Mouse (Mus musculus): ENCODE measurements at regions not wholly inside any gene's neighbourhood (a gene's known extent, or its start where the extent isn't known, plus 50 kb on each side); places are given as distances from the start of the nearest gene placed in this dataset.

DNA sequence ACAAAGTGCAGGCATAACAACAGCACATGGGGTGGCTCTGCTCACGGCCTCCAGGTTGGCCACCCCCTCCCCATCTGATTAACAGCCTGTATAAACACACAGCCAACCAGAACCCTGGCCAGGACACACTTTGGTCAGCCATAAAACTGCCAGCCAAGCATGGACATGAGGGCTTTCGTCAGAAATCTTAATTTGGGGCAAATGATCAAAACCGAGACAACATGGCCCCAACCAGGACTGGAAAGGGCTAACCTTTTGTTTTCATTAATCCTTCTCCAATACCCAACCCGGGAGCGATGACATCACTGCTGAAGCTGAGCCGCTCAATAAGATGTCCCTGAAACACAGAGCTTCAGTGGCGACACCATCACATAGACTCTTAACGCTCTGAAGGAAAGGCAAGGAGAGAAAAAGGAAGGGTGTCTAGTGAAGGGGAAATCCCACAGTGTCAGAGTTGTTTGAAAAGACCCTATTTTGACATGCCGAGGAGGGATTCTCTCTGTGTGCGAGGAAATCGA is 351.9 kb upstream of the Npvf start:
- no peaks in the 10 kb centered on the region for H3K27me3 ChIP-seq (ENCODE audit: control insufficient read depth, insufficient read depth, low read length)
- no peak overlapping the region for H3K9ac ChIP-seq (ENCODE audit: low read length)
- no peaks in the 10 kb centered on the region for H3K9me3 ChIP-seq (ENCODE audit: control insufficient read depth, low read length)
- no peak overlapping the region for H3K4me3 ChIP-seq (ENCODE audit: low read depth, low read length)
- DNase-seq (ENCODE audit: low spot score), result no peak
- peaks cover 3% of the 10 kb centered on the region; the same call in 1 of the 2 replicates for H3K4me1 ChIP-seq (replicated peaks; ENCODE audit: control insufficient read depth, insufficient read depth)
- 63% methylated on average over 11 of the region's 11 CpGs for WGBS
- no peak for ATAC-seq (ENCODE audit: low FRiP score, low TSS enrichment)
- TF ChIP-seq CTCF (IDR thresholded peaks at IDR 0.05; ENCODE audit: low read depth) (no peak), EP300 (optimal IDR thresholded peaks at IDR 0.05) (no peak)
- 0 out of 2 replicates have a peak overlapping the region, but pooled peaks have one; percentile 13 for H3K27ac ChIP-seq (replicated peaks)
- no peak overlapping the region for H3K4me2 ChIP-seq (replicated peaks; ENCODE audit: low read depth)
- H3K36me3 ChIP-seq (ENCODE audit: control insufficient read depth, insufficient read depth, low read length), result no peaks in the 10 kb centered on the region

DNA sequence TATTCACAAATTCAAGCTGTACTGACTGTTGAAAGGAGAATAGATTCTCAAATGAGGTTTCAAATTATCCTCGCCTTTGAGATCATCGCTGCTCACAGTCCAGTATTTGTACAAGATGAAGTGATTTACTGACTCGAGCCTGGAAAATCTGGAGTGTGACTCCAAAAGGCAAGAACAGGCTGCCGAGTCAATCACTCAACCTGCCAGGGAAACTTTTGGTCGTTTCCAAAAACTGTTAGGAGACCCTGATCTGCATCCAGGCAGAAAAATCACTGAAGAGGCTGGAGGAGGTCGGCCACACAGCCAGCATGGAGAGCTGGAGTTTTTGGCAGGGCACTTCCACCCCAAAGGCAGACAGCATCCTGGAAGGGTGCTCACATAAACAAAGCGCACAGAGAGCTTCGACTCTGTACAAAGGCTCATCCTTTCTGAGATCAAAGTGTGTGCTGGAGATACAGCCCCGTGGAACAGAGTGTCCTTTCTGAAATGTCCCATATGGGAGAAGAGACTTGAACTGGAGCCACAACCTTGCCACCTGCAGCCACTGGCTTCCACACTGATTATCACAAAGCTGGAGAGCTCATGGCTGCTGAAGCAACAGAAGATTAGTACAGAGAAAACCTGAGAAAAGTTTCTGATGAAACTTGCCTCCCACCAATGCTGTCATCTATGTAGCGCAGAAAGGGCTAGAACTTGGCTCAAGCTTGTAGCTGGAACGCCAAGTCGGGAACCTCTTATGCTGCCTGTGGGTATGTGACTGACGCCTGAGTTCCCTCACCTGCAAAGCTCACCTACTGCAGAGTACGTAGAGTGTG is 355.5 kb upstream of the Npvf start:
- H3K27ac ChIP-seq (replicated peaks), result peak overlapping the region; percentile 67
- H3K4me3 ChIP-seq (ENCODE audit: low read depth, low read length), result no peak overlapping the region
- no peaks in the 10 kb centered on the region for H3K9me3 ChIP-seq (ENCODE audit: control insufficient read depth, low read length)
- H3K27me3 ChIP-seq (ENCODE audit: control insufficient read depth, insufficient read depth, low read length), result no peaks in the 10 kb centered on the region
- H3K9ac ChIP-seq (ENCODE audit: low read length), result no peak overlapping the region
- ATAC-seq (ENCODE audit: low FRiP score, low TSS enrichment) (peak; percentile 51; the same call in 1 of the 2 replicates), DNase-seq (ENCODE audit: low spot score) (no peak)
- H3K36me3 ChIP-seq (ENCODE audit: control insufficient read depth, insufficient read depth, low read length), result no peaks in the 10 kb centered on the region
- WGBS, result 45% methylated on average over 14 of the region's 14 CpGs
- TF ChIP-seq EP300 (optimal IDR thresholded peaks at IDR 0.05), result no peak
- no peak for TF ChIP-seq CTCF (IDR thresholded peaks at IDR 0.05; ENCODE audit: low read depth)
- peaks cover 5% of the 10 kb centered on the region; the same call in 1 of the 2 replicates for H3K4me1 ChIP-seq (replicated peaks; ENCODE audit: control insufficient read depth, insufficient read depth)
- no peak overlapping the region for H3K4me2 ChIP-seq (replicated peaks; ENCODE audit: low read depth)

DNA sequence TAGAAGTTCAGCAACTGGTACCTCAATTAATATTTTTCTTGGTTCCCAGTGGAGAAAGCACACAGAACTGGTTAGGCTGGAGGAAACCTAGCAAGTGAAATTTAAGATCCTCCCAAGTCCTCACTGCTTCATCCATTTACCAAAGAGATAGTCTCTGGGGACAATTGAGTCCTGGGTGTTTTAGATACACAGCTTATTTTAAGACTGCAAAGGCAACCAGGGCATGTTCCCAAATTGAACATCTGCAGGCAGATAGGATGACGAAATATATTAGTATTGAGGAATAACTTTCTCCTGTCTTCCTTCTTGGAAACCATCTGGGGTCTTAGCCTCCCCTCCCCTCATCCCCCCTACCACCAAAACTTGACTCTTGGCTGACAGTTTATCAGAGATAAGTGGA is 356.3 kb upstream of the Npvf start:
- DNase-seq (ENCODE audit: low spot score) (no peak), ATAC-seq (ENCODE audit: low FRiP score, low TSS enrichment) (no peak)
- no peak overlapping the region for H3K9ac ChIP-seq (ENCODE audit: low read length)
- no peak overlapping the region; the same call in 1 of the 2 replicates for H3K27ac ChIP-seq (replicated peaks)
- WGBS, result 69% methylated on average over 1 of the region's 1 CpGs
- TF ChIP-seq EP300 (optimal IDR thresholded peaks at IDR 0.05), result no peak
- no peak for TF ChIP-seq CTCF (IDR thresholded peaks at IDR 0.05; ENCODE audit: low read depth)
- no peaks in the 10 kb centered on the region for H3K27me3 ChIP-seq (ENCODE audit: control insufficient read depth, insufficient read depth, low read length)
- peaks cover 5% of the 10 kb centered on the region; the same call in 1 of the 2 replicates for H3K4me1 ChIP-seq (replicated peaks; ENCODE audit: control insufficient read depth, insufficient read depth)
- no peak overlapping the region for H3K4me2 ChIP-seq (replicated peaks; ENCODE audit: low read depth)
- H3K36me3 ChIP-seq (ENCODE audit: control insufficient read depth, insufficient read depth, low read length), result no peaks in the 10 kb centered on the region
- no peak overlapping the region for H3K4me3 ChIP-seq (ENCODE audit: low read depth, low read length)
- no peaks in the 10 kb centered on the region for H3K9me3 ChIP-seq (ENCODE audit: control insufficient read depth, low read length)

DNA sequence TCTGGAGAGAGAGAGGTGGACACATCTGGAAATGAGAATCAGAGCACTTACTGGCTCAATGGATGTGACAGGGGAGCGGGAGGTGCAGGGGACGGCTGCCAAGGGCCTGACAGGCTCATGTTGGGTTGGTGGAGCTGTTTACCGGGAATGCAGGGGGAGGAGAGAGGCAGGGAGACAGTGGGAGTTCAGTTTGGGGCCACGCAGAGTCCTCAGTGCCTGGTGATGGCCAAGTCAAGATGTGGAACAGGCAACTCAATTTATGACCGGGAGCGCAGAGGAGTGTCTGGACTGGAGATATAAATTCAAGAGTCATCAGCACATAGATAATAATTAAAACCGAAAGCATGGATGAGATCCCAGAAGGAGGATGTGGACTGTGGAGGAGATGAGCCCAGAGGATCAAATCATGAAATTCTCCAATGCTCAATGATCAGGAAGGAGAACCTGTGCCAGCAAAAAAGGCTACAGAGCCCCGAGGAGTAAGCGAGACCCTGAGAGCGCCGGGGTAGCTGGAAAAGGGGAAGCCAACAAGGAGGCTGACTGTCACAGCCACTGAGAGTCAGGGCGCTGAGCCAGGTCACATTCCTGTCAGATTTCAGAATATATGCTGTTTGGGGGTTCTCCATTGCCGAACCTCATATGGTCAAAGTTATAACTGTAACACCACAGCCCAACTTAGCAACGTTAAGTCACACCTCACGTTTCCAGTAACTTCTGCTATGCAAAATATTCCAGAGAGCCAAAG is 358.0 kb upstream of the Npvf start:
- TF ChIP-seq CTCF (IDR thresholded peaks at IDR 0.05; ENCODE audit: low read depth) (no peak), EP300 (optimal IDR thresholded peaks at IDR 0.05) (no peak)
- no peaks in the 10 kb centered on the region for H3K27me3 ChIP-seq (ENCODE audit: control insufficient read depth, insufficient read depth, low read length)
- H3K9me3 ChIP-seq (ENCODE audit: control insufficient read depth, low read length), result no peaks in the 10 kb centered on the region
- peaks cover 5% of the 10 kb centered on the region; the same call in 1 of the 2 replicates for H3K4me1 ChIP-seq (replicated peaks; ENCODE audit: control insufficient read depth, insufficient read depth)
- DNase-seq (ENCODE audit: low spot score), result no peak
- H3K36me3 ChIP-seq (ENCODE audit: control insufficient read depth, insufficient read depth, low read length), result no peaks in the 10 kb centered on the region
- WGBS, result 57% methylated on average over 15 of the region's 15 CpGs
- H3K4me2 ChIP-seq (replicated peaks; ENCODE audit: low read depth), result no peak overlapping the region
- no peak overlapping the region for H3K4me3 ChIP-seq (ENCODE audit: low read depth, low read length)
- ATAC-seq (ENCODE audit: low FRiP score, low TSS enrichment), result no peak
- no peak overlapping the region for H3K9ac ChIP-seq (ENCODE audit: low read length)
- H3K27ac ChIP-seq (replicated peaks), result peak overlapping the region; percentile 56; the same call in 1 of the 2 replicates

DNA sequence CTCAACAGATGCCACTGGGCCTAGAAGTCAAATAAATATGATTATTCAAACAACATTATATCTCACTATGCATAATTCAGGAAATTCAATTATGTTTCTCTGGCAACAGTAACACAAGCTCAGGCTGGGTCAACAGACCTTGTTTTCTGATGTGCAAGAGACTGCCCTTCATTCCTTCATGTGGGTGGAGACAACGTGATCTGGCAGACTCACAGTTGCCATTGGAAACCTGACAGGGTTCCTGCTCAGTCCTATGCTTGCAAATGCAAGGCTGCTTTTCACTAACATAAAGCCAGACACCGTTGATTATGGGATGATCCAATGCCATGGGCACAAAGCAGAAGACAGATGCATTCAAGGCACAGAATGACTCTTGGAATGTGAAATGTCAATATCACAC is 361.5 kb upstream of the Npvf start:
- Histone ChIP-seq H3K9ac (ENCODE audit: low read length) (no peak overlapping the region), H3K27me3 (ENCODE audit: control insufficient read depth, insufficient read depth, low read length) (no peaks in the 10 kb centered on the region), H3K36me3 (ENCODE audit: control insufficient read depth, insufficient read depth, low read length) (no peaks in the 10 kb centered on the region), H3K4me2 (replicated peaks; ENCODE audit: low read depth) (no peak overlapping the region), H3K4me1 (replicated peaks; ENCODE audit: control insufficient read depth, insufficient read depth) (0 out of 2 replicates have a peak, but pooled peaks cover 2% of the 10 kb centered on the region), H3K9me3 (ENCODE audit: control insufficient read depth, low read length) (no peaks in the 10 kb centered on the region), H3K27ac (replicated peaks) (no peak overlapping the region), H3K4me3 (ENCODE audit: low read depth, low read length) (no peak overlapping the region)
- no peak for ATAC-seq (ENCODE audit: low FRiP score, low TSS enrichment)
- TF ChIP-seq CTCF (IDR thresholded peaks at IDR 0.05; ENCODE audit: low read depth) (no peak), EP300 (optimal IDR thresholded peaks at IDR 0.05) (no peak)
- WGBS, result 42% methylated on average over 2 of the region's 2 CpGs
- no peak for DNase-seq (ENCODE audit: low spot score)

Measured in stomach, postnatal 0 days (tissue).